Mouse (Mus musculus) bone marrow, adult 2 months (tissue): Measurements from ENCODE around the gene Myrf.

Experiments used
- CTCF ChIP-seq: fragments of 200-500 bp; IDR thresholded peaks from 2 replicates; pipeline ENCODE4 v1.5.1; 2011; ENCODE audit warnings: low read length, control low read depth; ENCODE audit not compliant: control insufficient read depth, insufficient read depth
- POLR2A ChIP-seq: fragments of 200-500 bp; IDR thresholded peaks from 2 replicates; pipeline ENCODE4 v1.6.1; 2011; ENCODE audit warnings: low read depth, mild to moderate bottlenecking, control low read depth, low read length, borderline replicate concordance; ENCODE audit not compliant: control insufficient read depth

GRCm38 (mm10) chr19:10205051-10205450 is 35.5 kb downstream of the Myrf start:
- TF ChIP-seq CTCF (no peak), POLR2A (no peak)
